Mouse (Mus musculus) ES-Bruce4 (cell line): ENCODE results near the gene Sh3d19. TPM values are rescaled to one million over a fixed set of nuclear protein-coding genes. Genes with fewer than 3 reads are reported as not detected.

ENCODE experiments used
- H3K27ac ChIP-seq: 2 replicates; pipeline ENCODE4 v1.5.1; 2012; ENCODE audit warnings: low read length, inconsistent platforms; ENCODE audit not compliant: insufficient read depth
- H3K27me3 ChIP-seq: 2 replicates; pipeline ENCODE4 v1.6.1; 2012; ENCODE audit warnings: mild to moderate bottlenecking, low read length, inconsistent platforms; ENCODE audit not compliant: control insufficient read depth, poor library complexity, insufficient read depth, severe bottlenecking
- H3K36me3 ChIP-seq: 2 replicates; pipeline ENCODE4 v1.6.1; 2012; ENCODE audit warnings: inconsistent platforms, mild to moderate bottlenecking, low read length, moderate library complexity; ENCODE audit not compliant: control insufficient read depth, poor library complexity, insufficient read depth, severe bottlenecking
- H3K4me1 ChIP-seq: one replicate; pipeline ENCODE4 v1.8.1; 2011; ENCODE audit warnings: low read length; ENCODE audit not compliant: control insufficient read depth, insufficient read depth
- H3K4me3 ChIP-seq: 2 replicates; pipeline ENCODE4 v1.5.1; 2011; ENCODE audit warnings: low read depth, mild to moderate bottlenecking, low read length
- H3K9ac ChIP-seq: 2 replicates; pipeline ENCODE4 v1.6.1; 2012; ENCODE audit warnings: low read depth, mild to moderate bottlenecking, inconsistent platforms; ENCODE audit not compliant: poor library complexity, severe bottlenecking
- H3K9me3 ChIP-seq: replicated peaks from 2 replicates; pipeline ENCODE4 v1.6.1; 2012; ENCODE audit warnings: mild to moderate bottlenecking, low read length, inconsistent platforms; ENCODE audit not compliant: control insufficient read depth, poor library complexity, insufficient read depth, severe bottlenecking
- CTCF ChIP-seq: IDR thresholded peaks from one replicate; pipeline ENCODE4 v1.8.1; 2011; ENCODE audit warnings: low read depth, low read length
- EP300 ChIP-seq: IDR thresholded peaks from 2 replicates; pipeline ENCODE4 v1.6.1; 2011; ENCODE audit warnings: low read depth, low read length; ENCODE audit not compliant: insufficient read depth
- POLR2A ChIP-seq: IDR thresholded peaks from one replicate; pipeline ENCODE4 v1.8.1; 2011; ENCODE audit warnings: low read length; ENCODE audit not compliant: insufficient read depth
- polyA plus RNA-seq: library from polyadenylated mRNA; stranded (reverse); fragments of >200 nt; gene quantifications from 2 replicates; pipeline ENCODE4 v1.2.4, GENCODE M21; 2011; ENCODE audit warnings: low read depth; ENCODE audit not compliant: missing spikeins, insufficient read depth, insufficient read length

The Sh3d19 gene
- polyA plus RNA-seq, 1 experiment = 46.6 TPM

DNA sequence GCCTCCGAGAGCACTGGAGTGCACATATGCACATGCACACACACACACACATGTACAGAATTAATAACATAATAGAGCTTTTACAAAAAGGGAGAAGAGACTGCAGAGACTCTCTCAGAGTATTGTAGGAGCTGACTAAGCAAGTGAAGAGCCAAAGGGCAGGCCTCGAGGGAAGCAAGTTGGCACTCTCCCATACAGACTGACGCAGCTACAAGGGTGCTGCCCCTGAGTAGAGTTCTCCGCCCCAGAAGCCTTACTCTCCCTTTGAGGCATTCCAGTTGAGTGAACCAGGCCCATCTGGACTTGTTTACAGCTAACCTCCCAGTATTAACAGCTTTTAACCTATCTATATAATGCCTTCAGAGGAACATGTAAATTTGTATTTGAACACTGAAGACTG, 85.8 kb downstream of the Sh3d19 start:
- Histone ChIP-seq H3K36me3 (no peaks in the 10 kb centered on the region), H3K4me3 (no peak overlapping the region), H3K27ac (no peak overlapping the region), H3K9ac (no peak overlapping the region), H3K27me3 (no peaks in the 10 kb centered on the region), H3K9me3 (no peaks in the 10 kb centered on the region), H3K4me1 (no peaks in the 10 kb centered on the region)
- TF ChIP-seq EP300 (no peak), CTCF (no peak), POLR2A (no peak)

DNA sequence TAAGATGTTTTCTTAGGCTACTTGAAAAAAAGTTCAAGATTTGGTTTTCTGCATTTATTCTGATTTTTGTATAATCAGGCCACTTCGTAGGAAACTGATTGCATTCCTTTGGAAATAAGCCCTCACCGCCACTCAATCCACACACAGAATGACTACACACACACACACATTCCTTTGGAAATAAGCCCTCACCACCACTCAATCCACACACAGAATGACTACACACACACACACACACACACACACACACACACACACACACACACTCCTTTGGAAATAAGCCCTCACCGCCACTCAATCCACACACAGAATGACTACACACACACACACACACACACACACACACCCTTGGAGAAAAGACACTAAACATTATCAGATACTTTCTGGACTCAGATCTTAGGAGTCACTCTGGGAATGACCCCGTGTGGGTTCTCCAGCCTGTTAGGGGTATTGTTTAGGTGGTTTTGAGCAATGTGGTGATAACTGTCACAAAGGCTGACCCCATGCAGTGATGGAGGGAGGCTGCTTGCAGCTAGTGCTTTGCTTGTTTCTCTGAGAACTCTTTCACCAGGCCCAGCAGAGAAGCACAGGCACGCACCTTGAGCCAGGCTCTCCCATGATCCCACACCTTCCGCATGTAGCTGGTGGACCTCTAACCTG, 86.7 kb downstream of the Sh3d19 start:
- no peak for TF ChIP-seq POLR2A
- Histone ChIP-seq H3K36me3 (no peaks in the 10 kb centered on the region), H3K4me1 (no peaks in the 10 kb centered on the region), H3K27ac (no peak overlapping the region), H3K27me3 (no peaks in the 10 kb centered on the region), H3K9me3 (no peaks in the 10 kb centered on the region), H3K9ac (no peak overlapping the region), H3K4me3 (no peak overlapping the region)

DNA sequence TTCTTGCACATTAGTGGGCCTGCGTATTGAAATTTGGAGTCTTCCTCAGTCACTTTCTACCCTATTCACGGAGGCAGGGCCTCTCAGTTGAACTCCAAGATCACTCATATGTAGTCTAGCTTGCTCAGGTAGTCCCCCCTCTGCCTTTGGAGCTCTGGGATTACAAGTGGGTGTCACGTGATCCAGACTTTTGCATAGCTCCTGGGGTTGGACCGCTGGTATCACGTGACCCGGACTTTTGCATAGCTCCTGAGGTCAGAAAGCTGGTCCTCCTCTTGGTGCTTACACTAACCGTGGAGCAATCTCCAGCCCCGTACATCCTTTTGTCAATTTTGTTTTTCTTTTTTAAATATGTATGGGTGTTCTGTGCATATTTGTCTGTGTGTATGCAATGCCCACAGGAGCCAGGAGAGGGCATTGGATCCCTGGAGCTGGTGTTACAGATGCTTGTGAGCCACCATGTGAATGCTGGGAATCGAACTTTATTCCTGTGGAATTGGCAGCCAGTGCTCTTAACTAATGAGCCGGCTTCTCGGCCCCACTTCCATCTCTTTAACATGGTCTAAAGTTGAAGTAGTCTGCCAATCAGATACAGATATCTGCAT, 98.8 kb downstream of the Sh3d19 start:
- Histone ChIP-seq H3K36me3 (no peaks in the 10 kb centered on the region), H3K9ac (no peak overlapping the region), H3K27me3 (no peaks in the 10 kb centered on the region), H3K9me3 (no peaks in the 10 kb centered on the region), H3K4me1 (no peaks in the 10 kb centered on the region), H3K27ac (no peak overlapping the region), H3K4me3 (no peak overlapping the region)
- TF ChIP-seq EP300 = no peak
- no peak for TF ChIP-seq CTCF
- TF ChIP-seq POLR2A = no peak

DNA sequence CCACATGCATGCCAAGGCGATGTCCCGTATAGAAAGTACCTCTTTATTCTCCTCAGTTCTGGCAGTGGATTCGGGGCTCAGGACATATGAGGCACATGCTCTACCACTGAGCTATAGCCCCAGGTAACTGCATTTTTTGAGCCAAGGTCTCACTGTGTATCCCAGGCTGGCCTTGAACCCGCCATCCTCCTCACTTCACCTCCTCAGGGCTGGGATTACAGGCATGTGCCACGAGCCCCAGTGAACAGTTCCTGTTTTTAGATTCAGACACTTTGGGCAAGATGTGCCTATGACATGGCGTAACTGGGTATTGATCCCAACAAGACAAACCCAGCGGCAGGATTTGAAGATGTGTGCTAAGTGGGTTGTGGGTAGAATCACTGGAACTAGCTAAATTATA, 99.9 kb downstream of the Sh3d19 start:
- Histone ChIP-seq H3K4me1 (no peaks in the 10 kb centered on the region), H3K27me3 (no peaks in the 10 kb centered on the region), H3K27ac (no peak overlapping the region), H3K9ac (no peak overlapping the region), H3K4me3 (no peak overlapping the region), H3K36me3 (no peaks in the 10 kb centered on the region), H3K9me3 (no peaks in the 10 kb centered on the region)
- TF ChIP-seq POLR2A = no peak
- no peak for TF ChIP-seq CTCF
- TF ChIP-seq EP300 = no peak

DNA sequence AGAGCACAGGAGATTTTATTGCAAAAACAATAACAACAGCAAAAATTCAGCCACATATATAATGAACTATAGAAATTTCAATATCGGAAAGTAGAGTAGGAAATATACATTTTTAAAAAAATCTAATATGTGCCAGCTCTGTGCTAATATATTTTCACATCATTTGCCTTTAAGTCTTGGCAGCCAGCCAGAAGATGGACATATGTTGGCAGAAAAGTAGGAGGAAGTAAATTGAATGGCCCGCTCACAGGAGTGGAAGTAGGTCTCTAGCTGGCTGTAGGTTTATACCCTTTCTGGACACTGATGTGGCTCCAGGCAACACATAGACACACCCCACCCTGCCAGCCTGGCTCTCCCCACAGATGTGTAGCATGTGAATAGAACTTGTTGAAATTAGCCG, 101.2 kb downstream of the Sh3d19 start:
- TF ChIP-seq EP300 (no peak), POLR2A (no peak), CTCF (no peak)
- no peaks in the 10 kb centered on the region for H3K4me1 ChIP-seq
- no peaks in the 10 kb centered on the region for H3K36me3 ChIP-seq
- H3K27ac ChIP-seq = no peak overlapping the region
- no peak overlapping the region for H3K9ac ChIP-seq
- no peak overlapping the region for H3K4me3 ChIP-seq
- H3K27me3 ChIP-seq = no peaks in the 10 kb centered on the region
- no peaks in the 10 kb centered on the region for H3K9me3 ChIP-seq

DNA sequence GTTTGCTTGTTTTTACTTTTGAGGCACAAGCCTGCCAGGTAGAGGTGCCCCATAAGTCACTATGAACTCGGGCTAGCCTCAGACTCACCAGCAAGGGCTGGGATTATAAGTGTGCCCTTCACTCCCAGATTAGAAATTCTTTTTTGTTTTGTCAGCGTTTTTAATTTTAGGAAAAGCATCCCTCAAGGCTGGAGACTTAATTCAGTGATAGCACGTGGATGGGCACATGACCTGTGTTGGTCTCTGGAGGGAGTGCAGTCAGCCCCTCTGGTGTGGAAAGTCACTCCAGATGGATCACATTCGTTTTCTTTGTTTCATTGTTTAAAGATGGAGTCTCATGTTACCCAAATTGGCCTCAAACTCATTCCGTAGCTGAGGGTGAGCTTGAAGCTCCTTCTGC, 102.0 kb downstream of the Sh3d19 start:
- no peaks in the 10 kb centered on the region for H3K27me3 ChIP-seq
- H3K4me1 ChIP-seq = no peaks in the 10 kb centered on the region
- no peaks in the 10 kb centered on the region for H3K36me3 ChIP-seq
- no peak overlapping the region for H3K27ac ChIP-seq
- no peak for TF ChIP-seq CTCF
- no peak for TF ChIP-seq POLR2A
- no peak for TF ChIP-seq EP300
- H3K9ac ChIP-seq = no peak overlapping the region
- no peak overlapping the region for H3K4me3 ChIP-seq
- no peaks in the 10 kb centered on the region for H3K9me3 ChIP-seq
